Mouse (Mus musculus) small intestine, adult 2 months (tissue): Measurements from ENCODE around the gene Tulp4. TPM values are rescaled to one million over a fixed set of nuclear protein-coding genes. Genes with fewer than 3 reads are reported as not detected.

Experiments used
- H3K27ac ChIP-seq: fragments of 200-500 bp; 2 replicates; pipeline ENCODE4 v1.5.1; 2012; ENCODE audit warnings: low read depth, low read length, control low read depth, inconsistent platforms; ENCODE audit not compliant: insufficient read depth
- H3K27me3 ChIP-seq: fragments of 200-500 bp; 2 replicates; pipeline ENCODE4 v1.6.1; 2012; ENCODE audit warnings: mild to moderate bottlenecking, moderate library complexity, low read length, inconsistent platforms; ENCODE audit not compliant: control insufficient read depth, insufficient read depth
- H3K36me3 ChIP-seq: fragments of 200-500 bp; 2 replicates; pipeline ENCODE4 v1.6.1; 2012; ENCODE audit warnings: mild to moderate bottlenecking, low read length, control low read depth, inconsistent platforms; ENCODE audit not compliant: control insufficient read depth, insufficient read depth
- H3K4me1 ChIP-seq: fragments of 200-500 bp; 2 replicates; pipeline ENCODE4 v1.6.1; 2012; ENCODE audit warnings: low read length, inconsistent platforms, mixed read lengths; ENCODE audit not compliant: control insufficient read depth, insufficient read depth, insufficient read length
- H3K4me3 ChIP-seq: fragments of 200-500 bp; 2 replicates; pipeline ENCODE4 v1.5.1; 2012; ENCODE audit warnings: low read depth, mild to moderate bottlenecking, control low read depth, inconsistent platforms, low read length, moderate library complexity
- CTCF ChIP-seq: fragments of 200-500 bp; IDR thresholded peaks from 2 replicates; pipeline ENCODE4 v1.5.1; 2012; ENCODE audit warnings: low read depth, mild to moderate bottlenecking, control low read depth, inconsistent platforms, low read length, moderate library complexity, mixed read lengths; ENCODE audit not compliant: insufficient replicate concordance, insufficient read length; ENCODE audit errors: extremely low read depth
- POLR2A ChIP-seq: fragments of 200-500 bp; IDR thresholded peaks from 2 replicates; pipeline ENCODE4 v1.6.1; 2012; ENCODE audit warnings: low read depth, mild to moderate bottlenecking, control low read depth, inconsistent platforms, low read length, moderate library complexity
- WGBS: fragments of 180-500 bp; shearing (Covaris S2); methylation state at CpG from one replicate; pipeline ENCODE4 v1.1.7; 2018; 5-methylcytosine and 5-hydroxymethylcytosine counted together
- polyA plus RNA-seq: library from polyadenylated mRNA; depleted of rRNA; stranded (reverse); fragments of >200 nt; gene quantifications from 2 replicates; pipeline ENCODE4 v1.2.3, GENCODE M21; 2012

The Tulp4 gene
- polyA plus RNA-seq, 1 experiment: 45.3 TPM

DNA sequence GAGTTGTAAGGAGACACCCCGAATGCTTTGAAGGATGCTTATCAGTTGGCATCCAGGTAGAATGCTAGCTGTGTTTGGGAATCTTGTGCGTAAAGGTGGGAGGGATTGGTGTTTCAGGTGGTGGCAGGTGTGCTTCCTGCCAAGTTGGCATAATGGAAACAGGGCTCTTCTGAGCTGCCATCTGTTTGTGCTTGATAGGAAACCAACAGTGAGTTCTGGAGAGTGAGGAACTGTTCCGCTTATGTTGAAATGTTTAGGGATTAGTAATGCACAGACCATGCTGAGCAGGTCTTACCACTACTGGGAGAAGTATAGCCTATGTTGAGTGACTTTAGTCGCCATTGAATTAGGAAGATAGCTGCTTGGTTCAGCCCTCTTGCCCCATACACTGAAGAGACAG, 12.6 kb downstream of the Tulp4 start:
- 80% methylated on average over 4 of the region's 4 CpGs for WGBS
- H3K27ac ChIP-seq: no peak overlapping the region
- TF ChIP-seq CTCF: no peak
- TF ChIP-seq POLR2A: no peak
- peaks cover 4% of the 10 kb centered on the region; the same call in 1 of the 2 replicates for H3K4me1 ChIP-seq
- no peaks in the 10 kb centered on the region for H3K27me3 ChIP-seq
- H3K4me3 ChIP-seq: no peak overlapping the region
- peaks cover 16% of the 10 kb centered on the region for H3K36me3 ChIP-seq

DNA sequence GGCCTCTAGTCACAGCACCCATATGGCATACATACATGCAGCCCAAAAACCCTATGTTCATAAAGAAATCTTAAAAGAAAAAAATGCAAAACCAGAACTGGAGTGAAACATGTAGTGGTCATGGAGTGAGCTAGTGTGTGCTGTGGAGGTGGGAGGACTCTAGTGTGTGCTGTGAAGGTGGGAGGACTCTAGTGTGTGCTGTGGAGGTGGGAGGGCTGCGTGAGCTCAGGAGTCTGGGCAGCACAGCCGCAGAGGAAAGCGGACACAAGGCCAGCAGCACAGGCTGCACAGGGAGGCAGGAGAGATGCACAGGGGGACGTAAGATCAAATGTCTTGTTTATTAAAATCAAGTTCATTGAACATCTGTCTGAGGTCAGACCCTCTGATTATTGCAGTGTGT, 17.5 kb downstream of the Tulp4 start:
- Histone ChIP-seq H3K4me1 (no peaks in the 10 kb centered on the region), H3K36me3 (peaks cover 17% of the 10 kb centered on the region), H3K27ac (no peak overlapping the region), H3K27me3 (no peaks in the 10 kb centered on the region), H3K4me3 (no peak overlapping the region)
- no peak for TF ChIP-seq CTCF
- TF ChIP-seq POLR2A: no peak
- 99% methylated on average over 4 of the region's 4 CpGs for WGBS

DNA sequence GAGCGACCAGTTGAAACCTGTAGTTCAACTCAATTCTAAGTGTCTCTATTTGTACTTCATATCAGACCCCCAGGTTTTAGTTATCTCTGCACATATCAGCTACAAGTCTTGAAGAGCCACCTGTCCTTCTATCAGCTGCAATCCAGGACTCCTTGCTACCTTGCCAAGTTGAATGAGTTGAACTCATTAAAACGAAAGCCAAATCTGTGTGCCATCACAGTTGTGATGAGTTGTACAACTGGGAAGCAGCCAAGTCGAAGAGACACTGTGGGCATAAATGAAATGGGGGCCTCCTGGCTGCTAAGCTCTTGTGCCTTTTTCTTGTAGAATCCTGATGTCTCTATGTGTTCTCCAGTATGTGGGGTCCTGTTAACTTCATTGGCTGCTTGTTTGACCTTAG, 19.2 kb downstream of the Tulp4 start:
- Histone ChIP-seq H3K27ac (no peak overlapping the region), H3K36me3 (peaks cover 17% of the 10 kb centered on the region), H3K4me1 (no peaks in the 10 kb centered on the region), H3K27me3 (no peaks in the 10 kb centered on the region), H3K4me3 (no peak overlapping the region)
- WGBS: 88% methylated on average over 3 of the region's 3 CpGs
- TF ChIP-seq CTCF (no peak), POLR2A (no peak)

DNA sequence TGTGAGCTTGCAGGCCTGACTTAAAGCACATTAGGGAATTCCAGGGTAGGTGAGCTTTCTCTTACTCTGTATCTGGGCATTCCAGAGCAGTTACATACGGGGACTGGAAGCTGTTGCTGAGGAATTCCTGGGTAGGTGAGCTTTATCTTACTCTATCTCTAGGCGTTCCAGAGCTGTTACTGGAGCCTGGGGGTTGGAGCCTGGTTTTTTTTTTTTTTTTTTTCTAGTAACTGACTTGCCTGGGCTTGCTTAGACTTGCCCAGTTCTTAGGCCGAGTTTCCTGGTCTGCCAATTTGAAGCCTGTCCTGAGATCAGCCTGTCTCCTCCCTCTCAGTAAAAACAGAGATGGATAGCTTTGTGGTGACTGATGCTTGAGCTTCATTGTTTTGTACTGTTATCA, 21.8 kb downstream of the Tulp4 start:
- Histone ChIP-seq H3K4me3 (no peak overlapping the region), H3K27me3 (no peaks in the 10 kb centered on the region), H3K36me3 (peaks cover 10% of the 10 kb centered on the region), H3K27ac (no peak overlapping the region), H3K4me1 (no peaks in the 10 kb centered on the region)
- TF ChIP-seq POLR2A: no peak
- no peak for TF ChIP-seq CTCF
- 58% methylated on average over 3 of the region's 3 CpGs for WGBS

DNA sequence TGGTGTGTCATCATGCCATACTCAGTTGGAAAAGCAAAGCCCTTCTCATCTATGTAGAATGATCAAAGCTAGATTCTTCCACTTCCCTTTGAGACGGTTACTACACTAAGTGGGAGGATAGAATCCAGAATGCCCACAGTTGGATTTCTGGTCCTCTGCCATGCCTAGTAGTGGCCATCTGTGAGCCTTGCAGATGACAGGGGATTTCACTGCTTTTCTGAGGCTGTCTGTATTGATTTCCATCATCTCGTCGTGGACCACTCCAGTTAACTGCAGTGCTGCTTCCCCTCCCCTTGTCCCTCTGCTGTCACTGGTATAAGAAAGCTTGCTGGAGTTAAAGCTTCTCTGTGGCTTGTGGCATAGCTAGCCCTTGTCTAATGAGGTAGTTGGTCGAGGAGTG, 23.1 kb downstream of the Tulp4 start:
- peaks cover 2% of the 10 kb centered on the region for H3K36me3 ChIP-seq
- H3K27ac ChIP-seq: no peak overlapping the region
- H3K4me1 ChIP-seq: no peaks in the 10 kb centered on the region
- 84% methylated on average over 4 of the region's 4 CpGs for whole genome bisulfite sequencing
- H3K4me3 ChIP-seq: no peak overlapping the region
- TF ChIP-seq POLR2A (no peak), CTCF (no peak)
- no peaks in the 10 kb centered on the region for H3K27me3 ChIP-seq

DNA sequence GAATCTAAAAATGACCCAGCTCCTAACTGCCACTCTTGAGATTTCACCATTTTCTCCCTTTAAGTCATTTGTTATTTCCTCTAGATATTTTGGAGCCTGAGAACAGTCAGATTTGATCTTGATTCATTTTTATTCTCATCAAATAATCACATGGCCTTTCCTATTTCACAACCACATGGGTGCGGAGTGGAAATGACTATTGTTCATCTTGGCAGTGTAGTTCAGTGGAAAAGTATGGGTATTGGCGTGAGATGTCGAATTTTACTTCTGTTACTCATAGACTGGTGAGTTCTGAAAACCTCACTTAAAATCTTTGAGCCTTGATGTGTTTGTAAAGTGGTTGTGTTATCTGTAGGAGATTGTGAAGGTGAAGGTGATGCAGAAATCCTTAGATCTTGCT, 24.8 kb downstream of the Tulp4 start:
- H3K27ac ChIP-seq: no peak overlapping the region
- H3K36me3 ChIP-seq: peaks cover 2% of the 10 kb centered on the region; the same call in 1 of the 2 replicates
- H3K27me3 ChIP-seq: no peaks in the 10 kb centered on the region
- no peak for TF ChIP-seq CTCF
- no peak for TF ChIP-seq POLR2A
- 91% methylated on average over 3 of the region's 3 CpGs for WGBS
- H3K4me1 ChIP-seq: no peaks in the 10 kb centered on the region
- no peak overlapping the region for H3K4me3 ChIP-seq

DNA sequence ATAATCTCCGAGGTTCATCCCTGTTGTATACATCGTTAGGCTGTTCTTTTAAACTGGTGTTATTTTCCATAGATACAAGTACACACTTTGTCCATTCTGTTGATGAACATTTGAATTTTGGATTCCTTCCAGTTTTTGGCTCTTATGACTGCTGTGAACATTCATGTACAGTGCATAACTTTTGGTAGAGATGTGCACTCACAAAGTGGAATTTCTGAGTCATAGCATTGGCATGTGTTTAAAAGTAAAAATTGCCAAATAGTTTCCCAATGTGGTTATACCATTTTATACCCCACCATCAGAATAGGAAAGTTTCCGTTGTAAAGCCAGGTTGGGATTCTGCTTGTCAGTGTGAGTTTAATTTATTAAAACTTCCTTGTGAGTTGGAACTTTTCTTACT, 34.6 kb downstream of the Tulp4 start:
- Histone ChIP-seq H3K36me3 (peaks cover 7% of the 10 kb centered on the region), H3K4me1 (no peaks in the 10 kb centered on the region), H3K27ac (no peak overlapping the region), H3K27me3 (no peaks in the 10 kb centered on the region), H3K4me3 (no peak overlapping the region)
- TF ChIP-seq POLR2A (no peak), CTCF (no peak)
- 73% methylated on average over 3 of the region's 3 CpGs for WGBS

DNA sequence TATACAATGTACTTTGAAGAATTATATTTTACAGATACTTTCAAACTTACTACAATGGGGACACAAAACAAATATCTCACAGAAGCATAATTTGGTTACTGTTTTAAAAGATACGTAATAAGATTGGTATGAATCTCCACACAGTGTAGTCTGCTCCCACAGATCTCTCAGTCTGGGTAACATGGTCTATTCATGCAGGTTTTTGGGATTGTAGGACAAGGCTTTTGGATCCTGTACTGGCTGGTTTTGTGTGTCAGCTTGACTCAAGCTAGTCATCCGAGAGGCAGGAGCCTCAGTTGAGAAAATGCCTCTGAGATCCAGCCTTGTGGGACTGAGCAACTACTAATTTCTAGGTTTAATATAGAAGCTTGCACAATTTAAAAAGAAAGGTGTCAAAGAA, 35.1 kb downstream of the Tulp4 start:
- Histone ChIP-seq H3K36me3 (peaks cover 7% of the 10 kb centered on the region), H3K27ac (no peak overlapping the region), H3K4me3 (no peak overlapping the region), H3K27me3 (no peaks in the 10 kb centered on the region), H3K4me1 (no peaks in the 10 kb centered on the region)
- 87% methylated on average over 2 of the region's 2 CpGs for whole genome bisulfite sequencing
- TF ChIP-seq POLR2A (no peak), CTCF (no peak)
